Mouse (Mus musculus) embryo, embryonic 11.5 days (tissue): ENCODE measurements around the gene 1600014C10Rik.

ENCODE experiments used
- DNase-seq: peaks from one replicate; pipeline ENCODE4 v3.0.0-alpha.2; 2012; ENCODE audit warnings: low read depth, low spot score

The 1600014C10Rik gene

GRCm38 (mm10) chr7:38182962-38183687 is at the start of gene 1600014C10Rik:
Gene 1600014C10Rik (plus strand): TSS chr7:38183217.
- no peak for DNase-seq

GRCm38 (mm10) chr7:38134471-38134870 is 48.5 kb upstream of the 1600014C10Rik start:
- no peak for DNase-seq

- DNase-seq = no peak
These were observed 42.7 kb upstream of the 1600014C10Rik start for GRCm38 (mm10) chr7:38140324-38140723.

GRCm38 (mm10) chr7:38141747-38142545 is 41.1 kb upstream of the 1600014C10Rik start:
- DNase-seq = peak; percentile 79

- DNase-seq = no peak
These were observed 35.5 kb upstream of the 1600014C10Rik start for GRCm38 (mm10) chr7:38147477-38147876.

GRCm38 (mm10) chr7:38151706-38152312 is 31.2 kb upstream of the 1600014C10Rik start:
- DNase-seq = no peak

GRCm38 (mm10) chr7:38152571-38152970 is 30.4 kb upstream of the 1600014C10Rik start:
- no peak for DNase-seq

- DNase-seq = no peak
These were observed 27.2 kb upstream of the 1600014C10Rik start for GRCm38 (mm10) chr7:38155829-38156228.

- DNase-seq = no peak
These were observed 24.1 kb upstream of the 1600014C10Rik start for GRCm38 (mm10) chr7:38158764-38159458.

- DNase-seq = no peak
These were observed 21.6 kb upstream of the 1600014C10Rik start for GRCm38 (mm10) chr7:38161438-38161837.

GRCm38 (mm10) chr7:38163433-38164050 is 19.5 kb upstream of the 1600014C10Rik start:
- no peak for DNase-seq

GRCm38 (mm10) chr7:38166930-38167645 is 15.9 kb upstream of the 1600014C10Rik start:
- no peak for DNase-seq

- no peak for DNase-seq
These were observed 15.3 kb upstream of the 1600014C10Rik start for GRCm38 (mm10) chr7:38167724-38168141.

GRCm38 (mm10) chr7:38173871-38174270 is 9.1 kb upstream of the 1600014C10Rik start:
- DNase-seq = no peak

GRCm38 (mm10) chr7:38174321-38175148 is 8.5 kb upstream of the 1600014C10Rik start:
- DNase-seq = no peak

- DNase-seq = no peak
These were observed 7.0 kb upstream of the 1600014C10Rik start for GRCm38 (mm10) chr7:38176056-38176455.

- no peak for DNase-seq
These were observed 3.1 kb upstream of the 1600014C10Rik start for GRCm38 (mm10) chr7:38179896-38180295.

- DNase-seq = no peak
These were observed 1.7 kb upstream of the 1600014C10Rik start for GRCm38 (mm10) chr7:38181366-38181765.

GRCm38 (mm10) chr7:38182596-38182961 is 438 bp upstream of the 1600014C10Rik start:
- peak; percentile 67 for DNase-seq
